Mouse (Mus musculus) G1E (cell line): ENCODE data around the gene Rgl1.

ENCODE experiments used
- CTCF ChIP-seq: IDR thresholded peaks from 2 replicates; pipeline ENCODE4 v1.5.1; 2012; ENCODE audit warnings: low read depth, low read length, inconsistent platforms, mixed read lengths
- GATA1 ChIP-seq: IDR thresholded peaks from 2 replicates; pipeline ENCODE4 v1.6.1; 2012; ENCODE audit warnings: borderline replicate concordance, low read length, inconsistent platforms, mixed read lengths
- GATA2 ChIP-seq: IDR thresholded peaks from 2 replicates; pipeline ENCODE4 v1.6.1; 2012; ENCODE audit warnings: low read depth, low read length, inconsistent platforms, borderline replicate concordance
- POLR2AphosphoS5 ChIP-seq: IDR thresholded peaks from 2 replicates; pipeline ENCODE4 v1.6.1; 2012; ENCODE audit warnings: low read depth, low read length, inconsistent platforms; ENCODE audit not compliant: insufficient replicate concordance
- TAL1 ChIP-seq: conservative IDR thresholded peaks from 2 replicates; pipeline ENCODE4 v1.6.1; 2012; ENCODE audit warnings: low read depth, low read length, inconsistent platforms, mixed read lengths

GRCm38 (mm10) chr1:152560477-152560876 is 205.7 kb downstream of the Rgl1 start:
- no peak for TF ChIP-seq GATA1
- TF ChIP-seq CTCF: no peak
- no peak for TF ChIP-seq TAL1
- no peak for TF ChIP-seq POLR2AphosphoS5
- no peak for TF ChIP-seq GATA2
